Mouse (Mus musculus) CD4-positive, CD25-positive, alpha-beta regulatory T cell (primary cell): ENCODE results near the gene Esrp2. TPM values are rescaled to one million over a fixed set of nuclear protein-coding genes. Genes with fewer than 3 reads are reported as not detected.

Source experiments
- polyA plus RNA-seq: library from polyadenylated mRNA; unstranded; fragments of 100-300 nt; shearing (Covaris generic); gene quantifications from one replicate; pipeline ENCODE4 v1.2.1, GENCODE M21; 2017

Gene Esrp2
- 1.2 TPM for polyA plus RNA-seq

DNA sequence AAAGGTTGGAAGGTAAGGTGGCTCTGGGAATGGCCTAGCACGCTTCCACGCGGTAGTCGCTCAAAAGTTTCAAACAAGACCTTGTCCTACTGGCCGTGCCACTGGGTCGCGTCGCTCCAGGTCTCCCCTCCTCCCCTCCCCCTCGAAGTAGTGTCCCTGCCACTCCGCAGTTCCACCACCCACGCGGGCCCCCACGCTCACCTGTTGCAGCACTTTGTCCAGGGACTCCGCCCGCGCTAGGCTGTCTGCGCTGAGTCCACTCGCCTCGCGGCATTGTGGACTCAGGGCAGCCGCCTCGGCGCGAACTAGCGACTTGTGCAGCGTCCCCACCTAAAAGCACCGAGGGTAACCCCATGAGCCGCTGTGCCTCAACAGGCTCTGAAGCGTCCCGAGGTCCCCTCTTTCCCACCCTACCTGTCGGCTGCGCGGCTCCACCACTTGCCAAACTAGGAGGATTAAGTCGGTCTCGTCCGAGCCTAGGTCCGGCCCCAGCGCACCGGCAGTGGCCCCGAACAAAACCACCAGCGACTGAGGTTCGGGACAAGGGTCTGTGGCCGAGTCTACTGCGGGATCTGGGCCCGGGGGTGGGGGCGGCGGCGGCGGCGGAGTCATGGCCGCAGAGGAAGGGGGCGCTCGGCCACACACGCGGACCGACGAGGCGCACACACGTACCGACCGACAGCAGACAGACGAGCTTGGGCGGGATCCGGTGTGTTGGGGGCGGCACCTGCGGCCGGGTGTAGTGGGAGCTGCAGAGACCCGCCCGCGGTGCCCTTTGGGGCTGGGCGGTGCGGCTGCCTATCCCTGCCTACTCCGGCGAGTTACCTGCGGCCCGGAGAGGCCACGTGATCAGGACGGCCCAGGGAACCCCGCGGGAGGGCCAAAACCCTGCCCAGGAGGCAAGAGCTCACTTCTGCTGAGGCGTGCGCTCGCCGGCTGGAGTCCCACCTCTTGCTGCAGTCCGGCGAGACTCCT is at the start of gene Esrp2:
TSS of gene Esrp2 (minus strand) at position 819 of the 975 bp plus-strand sequence.

DNA sequence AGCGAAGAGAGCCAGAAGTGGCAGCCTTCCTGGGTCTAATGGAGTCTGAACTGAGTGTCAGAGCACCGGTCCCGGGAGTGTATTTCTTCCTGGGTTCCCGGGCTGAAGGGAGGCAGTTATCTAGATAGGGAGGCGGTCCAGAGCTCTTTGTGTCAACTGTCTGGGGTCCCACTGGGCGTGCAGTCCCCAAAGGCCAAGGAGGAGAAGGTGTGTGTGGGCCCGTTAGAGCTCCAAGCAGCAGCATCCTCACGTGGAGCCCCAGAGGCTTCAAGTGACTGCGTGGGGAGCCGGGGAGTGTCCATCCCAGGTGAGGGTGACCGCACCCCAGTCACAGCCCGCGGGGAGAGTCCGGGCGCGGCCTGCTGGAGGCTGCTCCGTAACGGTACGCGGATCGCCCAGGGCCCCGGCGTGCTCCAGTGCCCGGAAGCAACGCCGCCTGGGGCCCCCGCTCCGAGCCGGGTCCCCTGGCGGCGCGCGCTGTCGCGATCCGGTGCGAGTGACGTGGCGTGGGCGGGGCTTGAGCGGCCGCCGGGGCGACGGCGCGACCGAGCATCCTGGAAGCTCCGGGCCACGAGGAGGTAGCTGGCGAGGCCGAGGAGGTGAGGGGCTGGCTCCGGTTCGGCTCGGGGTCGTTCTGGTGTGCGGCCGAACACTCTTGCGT is 31.7 kb upstream of the Esrp2 start, which contains the start of gene Slc7a6:
TSS of gene Slc7a6 (plus strand) at position 502 of the 661 bp plus-strand sequence.

DNA sequence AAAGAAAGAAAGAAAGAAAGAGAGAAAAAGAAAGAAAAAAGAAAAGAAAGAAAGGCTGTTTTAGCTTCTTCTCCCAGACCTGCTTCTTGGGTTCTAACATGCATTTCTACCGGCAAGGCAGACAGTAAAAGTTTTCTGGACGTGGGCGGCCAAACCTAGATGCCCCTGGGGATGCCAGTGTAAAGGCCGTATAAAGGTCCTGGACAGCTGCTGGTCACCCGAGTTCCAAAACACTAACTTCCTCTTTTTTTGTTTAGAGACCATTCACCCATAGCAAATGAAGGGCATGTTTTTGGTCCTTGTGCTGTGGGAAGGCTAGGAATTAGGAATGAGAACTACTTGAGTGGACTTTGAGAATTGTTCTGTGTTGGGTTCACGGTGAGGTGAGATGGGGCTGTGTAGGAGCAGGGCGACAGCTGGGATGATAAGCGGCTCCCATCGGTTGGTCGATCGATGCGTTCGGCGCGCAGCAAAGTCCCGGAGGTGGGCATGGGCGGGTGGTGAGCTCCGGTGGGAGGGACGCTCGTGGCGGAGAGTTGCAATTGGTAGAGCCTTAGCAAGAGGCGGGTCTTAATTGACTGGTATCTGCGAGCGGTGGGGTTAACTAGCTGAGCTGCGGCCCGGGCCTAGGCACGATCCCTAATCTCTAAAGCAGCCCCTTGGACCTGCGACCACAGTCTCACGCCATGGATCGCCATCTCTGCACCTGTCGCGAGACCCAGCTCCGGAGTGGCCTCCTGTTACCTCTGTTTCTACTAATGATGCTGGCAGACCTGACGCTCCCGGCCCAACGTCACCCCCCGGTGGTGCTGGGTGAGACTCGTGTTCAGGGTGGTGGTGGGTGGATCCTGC is 13.3 kb upstream of the Esrp2 start, which contains the start of gene Pla2g15:
TSS of gene Pla2g15 (plus strand) at position 599 of the 852 bp plus-strand sequence.

Other genes starting within 250 kb of the Esrp2 start
- gene Nrn1l, start 243.4 kb downstream of the Esrp2 start, polyA plus RNA-seq = 1.1 TPM
- gene Pskh1, start 236.5 kb downstream of the Esrp2 start, polyA plus RNA-seq = 28.6 TPM
- 2.1 TPM for gene Ctrl, start 203.1 kb downstream of the Esrp2 start, polyA plus RNA-seq
- 402 TPM for gene Psmb10, start 198.5 kb downstream of the Esrp2 start, polyA plus RNA-seq
- 0.44 TPM for gene Lcat, start 193.6 kb downstream of the Esrp2 start, polyA plus RNA-seq
- gene Slc12a4, start 170.9 kb downstream of the Esrp2 start, polyA plus RNA-seq = 19.6 TPM
- gene Dpep3, start 157.5 kb downstream of the Esrp2 start, polyA plus RNA-seq = not detected
- gene Dus2, start 145.6 kb downstream of the Esrp2 start, polyA plus RNA-seq = 18.3 TPM
- gene Dpep2nb, start 131.0 kb downstream of the Esrp2 start, polyA plus RNA-seq = 0.49 TPM
- 15.7 TPM for gene Ddx28, start 125.1 kb downstream of the Esrp2 start, polyA plus RNA-seq
- gene Nfatc3, start 78.1 kb downstream of the Esrp2 start, polyA plus RNA-seq = 139 TPM
- gene Pla2g15, start 13.4 kb upstream of the Esrp2 start, polyA plus RNA-seq = 9.0 TPM
- gene Slc7a6, start 31.9 kb upstream of the Esrp2 start, polyA plus RNA-seq = 35.5 TPM
- gene Slc7a6os, start 74.0 kb upstream of the Esrp2 start, polyA plus RNA-seq = 67.0 TPM
- 44.5 TPM for gene Prmt7, start 74.0 kb upstream of the Esrp2 start, polyA plus RNA-seq
- 0.06 TPM for gene Smpd3, start 201.0 kb upstream of the Esrp2 start, polyA plus RNA-seq